15 mouse cellular contexts compared by ENCODE assay signal in the genomic region with DNA sequence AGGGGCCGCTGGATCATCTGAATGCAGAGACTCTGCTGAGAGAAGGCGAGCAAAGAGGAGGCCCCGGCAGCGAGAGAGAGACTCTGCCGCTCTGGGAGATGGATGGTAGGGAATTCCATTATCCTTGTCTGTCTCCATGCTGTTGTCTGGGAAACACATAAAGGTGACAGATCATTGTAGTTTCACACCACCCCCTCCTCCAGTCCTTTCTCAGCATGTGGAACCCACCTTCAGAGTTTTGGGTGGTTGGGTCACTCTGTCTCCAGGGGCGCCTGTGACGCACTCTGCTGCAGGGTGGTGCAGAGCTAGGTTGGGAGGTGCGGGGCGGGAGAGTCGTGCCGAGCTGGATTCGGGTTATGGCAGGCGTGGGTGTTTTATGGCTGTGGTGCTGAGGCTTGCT.
A peak's percentile ranks its signal among the peaks of the same experiment; 100 is the strongest.
DNase-seq lines count a peak whose midpoint lies in the region; ATAC-seq and TF ChIP-seq lines count a peak whose summit lies in the region.
"Had no signal": no experiment of that assay in that cellular context is flagged by ENCODE, and none has a peak within 500 bp of the region (broad histone marks: within the 10 kb centered on the region; RNA-seq: fewer than 3 reads in every experiment).

No protein-coding gene starts in this region.

- peak; percentile 9 to 46 for DNase-seq in layer of hippocampus, adult 18-20 months (ENCODE audit: low spot score in 2 of 2)
- no peak for DNase-seq in layer of hippocampus, postnatal 10 days (ENCODE audit: low spot score in 2 of 2)
- peak; percentile 29 for DNase-seq in embryo, embryonic 10 days (ENCODE audit: low spot score)
- peak; percentile 31 for DNase-seq in mesoderm, embryonic 11.5 days (ENCODE audit: low read depth, low spot score)
- no peak for DNase-seq in gastrocnemius, adult 2 months
- DNase-seq in adrenal gland, postnatal 10 days, result no peak
- DNase-seq: cerebellum, adult 18-20 months; kidney, postnatal 36 days; right cerebral cortex, postnatal 14 days had no signal

- H3K4me3 ChIP-seq in hindbrain, embryonic 15.5 days, result no peak overlapping the region
- H3K4me3 ChIP-seq in gastrocnemius, adult 2 months, result no peak overlapping the region
- H3K4me3 ChIP-seq in intestine, postnatal 0 days (ENCODE audit: low read depth, low read length), result no peak overlapping the region
- H3K4me3 ChIP-seq: embryonic facial prominence, embryonic 12.5 days; lung, embryonic 15.5 days; stomach, embryonic 15.5 days had no signal

- peak overlapping the region; percentile 16; the same call in 1 of the 2 replicates for H3K4me2 ChIP-seq in hindbrain, embryonic 15.5 days
- H3K4me2 ChIP-seq in intestine, postnatal 0 days (replicated peaks; ENCODE audit: low read depth), result no peak overlapping the region
- H3K4me2 ChIP-seq: embryonic facial prominence, embryonic 12.5 days; lung, embryonic 15.5 days; stomach, embryonic 15.5 days had no signal

- no peak overlapping the region for H3K27ac ChIP-seq in hindbrain, embryonic 15.5 days (replicated peaks)
- H3K27ac ChIP-seq in gastrocnemius, adult 2 months, result no peak overlapping the region
- no peak overlapping the region for H3K27ac ChIP-seq in intestine, postnatal 0 days (ENCODE audit: low read depth, low read length)
- H3K27ac ChIP-seq: embryonic facial prominence, embryonic 12.5 days; lung, embryonic 15.5 days; stomach, embryonic 15.5 days had no signal

- no peak overlapping the region for H3K9ac ChIP-seq in hindbrain, embryonic 15.5 days
- H3K9ac ChIP-seq in intestine, postnatal 0 days (ENCODE audit: low read depth, low read length), result no peak overlapping the region
- H3K9ac ChIP-seq: embryonic facial prominence, embryonic 12.5 days; lung, embryonic 15.5 days; stomach, embryonic 15.5 days had no signal

- H3K27me3 ChIP-seq in hindbrain, embryonic 15.5 days, result no peaks in the 10 kb centered on the region
- no peaks in the 10 kb centered on the region for H3K27me3 ChIP-seq in intestine, postnatal 0 days (replicated peaks; ENCODE audit: control insufficient read depth, insufficient read depth, low read length)
- H3K27me3 ChIP-seq: embryonic facial prominence, embryonic 12.5 days; lung, embryonic 15.5 days; stomach, embryonic 15.5 days had no signal

- H3K9me3 ChIP-seq in hindbrain, embryonic 15.5 days, result no peaks in the 10 kb centered on the region
- H3K9me3 ChIP-seq in intestine, postnatal 0 days (ENCODE audit: control insufficient read depth), result no peaks in the 10 kb centered on the region
- H3K9me3 ChIP-seq: embryonic facial prominence, embryonic 12.5 days; lung, embryonic 15.5 days; stomach, embryonic 15.5 days had no signal

- no peak for ATAC-seq in hindbrain, embryonic 15.5 days (ENCODE audit: low FRiP score, low read depth)
- ATAC-seq in intestine, postnatal 0 days, result no peak

- H3K36me3 ChIP-seq in hindbrain, embryonic 15.5 days, result no peaks in the 10 kb centered on the region
- H3K36me3 ChIP-seq in intestine, postnatal 0 days (ENCODE audit: control insufficient read depth, insufficient read depth), result no peaks in the 10 kb centered on the region
- H3K36me3 ChIP-seq: embryonic facial prominence, embryonic 12.5 days; G1E; lung, embryonic 15.5 days; stomach, embryonic 15.5 days had no signal

- intact Hi-C loops in gastrocnemius, adult 2 months (cut with DNase I), result no loop called here

- peaks cover 10% of the 10 kb centered on the region; the same call in 1 of the 2 replicates for H3K4me1 ChIP-seq in hindbrain, embryonic 15.5 days (replicated peaks)
- no peaks in the 10 kb centered on the region for H3K4me1 ChIP-seq in intestine, postnatal 0 days (replicated peaks; ENCODE audit: control insufficient read depth, insufficient read depth, low read length)
- H3K4me1 ChIP-seq: embryonic facial prominence, embryonic 12.5 days; lung, embryonic 15.5 days; stomach, embryonic 15.5 days had no signal

- WGBS in hindbrain, embryonic 15.5 days, result 23% methylated on average over 13 of the region's 13 CpGs
- 74% methylated on average over 13 of the region's 13 CpGs for WGBS in intestine, postnatal 0 days

- TF ChIP-seq CTCF in gastrocnemius, adult 2 months (IDR thresholded peaks at IDR 0.05), result no peak
- no peak for TF ChIP-seq CTCF in intestine, postnatal 0 days (IDR thresholded peaks at IDR 0.05; ENCODE audit: low read depth)

Comparison
In these comparisons a context has a peak if more than half of its experiments do, and no peak if none do; other contexts are left out.
1. DNase-seq: peak in layer of hippocampus, adult 18-20 months (2 of 2), embryo, embryonic 10 days (single experiment) and mesoderm, embryonic 11.5 days (single experiment); none in layer of hippocampus, postnatal 10 days (0 of 2), gastrocnemius, adult 2 months (single experiment) and adrenal gland, postnatal 10 days (single experiment).